Mouse (Mus musculus) limb, embryonic 15.5 days (tissue): ENCODE measurements at regions not wholly inside any gene's neighbourhood (a gene's known extent, or its start where the extent isn't known, plus 50 kb on each side); places are given as distances from the start of the nearest gene placed in this dataset.

Experiments
- ATAC-seq: fragments of 200-750 bp; cut with Nextera tagmentation; 2 replicates; pipeline ENCODE4 v1.8.0; 2017; ENCODE audit warnings: low read depth, moderate TSS enrichment; ENCODE audit not compliant: insufficient number of reproducible peaks, low FRiP score, low TSS enrichment
- H3K27ac ChIP-seq: fragments of 300-500 bp; sonication (generic); 2 replicates; pipeline ENCODE4 v1.5.1; 2015; ENCODE audit warnings: moderate library complexity, mild to moderate bottlenecking, inconsistent platforms
- H3K27me3 ChIP-seq: fragments of 300-500 bp; sonication (generic); 2 replicates; pipeline ENCODE4 v1.6.1; 2015; ENCODE audit warnings: inconsistent platforms
- H3K36me3 ChIP-seq: fragments of 300-500 bp; sonication (generic); 2 replicates; pipeline ENCODE4 v1.6.1; 2015; ENCODE audit warnings: inconsistent platforms
- H3K4me1 ChIP-seq: fragments of 300-500 bp; sonication (generic); 2 replicates; pipeline ENCODE4 v1.6.1; 2015; ENCODE audit warnings: inconsistent platforms
- H3K4me2 ChIP-seq: fragments of 300-500 bp; sonication (generic); 2 replicates; pipeline ENCODE4 v1.6.1; 2015; ENCODE audit warnings: mild to moderate bottlenecking, inconsistent platforms
- H3K4me3 ChIP-seq: fragments of 300-500 bp; sonication (generic); 2 replicates; pipeline ENCODE4 v1.5.1; 2015; ENCODE audit warnings: mild to moderate bottlenecking, inconsistent platforms
- H3K9ac ChIP-seq: fragments of 300-500 bp; sonication (generic); 2 replicates; pipeline ENCODE4 v1.6.1; 2015; ENCODE audit warnings: inconsistent platforms
- H3K9me3 ChIP-seq: fragments of 300-500 bp; sonication (generic); 2 replicates; pipeline ENCODE4 v1.6.1; 2016; ENCODE audit warnings: inconsistent platforms
- WGBS: fragments of 180-500 bp; shearing (Covaris S2); methylation state at CpG from one replicate; pipeline ENCODE4 v1.1.7; 2015; 5-methylcytosine and 5-hydroxymethylcytosine counted together

GRCm38 (mm10) chr7:71937731-71938130 lies 368.7 kb downstream of the Mctp2 start:
- ATAC-seq = no peak
- 64% methylated on average over 3 of the region's 3 CpGs for WGBS
- no peaks in the 10 kb centered on the region for H3K36me3 ChIP-seq
- H3K4me1 ChIP-seq = no peaks in the 10 kb centered on the region
- no peak overlapping the region for H3K27ac ChIP-seq
- no peaks in the 10 kb centered on the region for H3K9me3 ChIP-seq
- no peak overlapping the region for H3K4me3 ChIP-seq
- H3K9ac ChIP-seq = no peak overlapping the region
- no peaks in the 10 kb centered on the region for H3K27me3 ChIP-seq
- no peak overlapping the region for H3K4me2 ChIP-seq

DNA sequence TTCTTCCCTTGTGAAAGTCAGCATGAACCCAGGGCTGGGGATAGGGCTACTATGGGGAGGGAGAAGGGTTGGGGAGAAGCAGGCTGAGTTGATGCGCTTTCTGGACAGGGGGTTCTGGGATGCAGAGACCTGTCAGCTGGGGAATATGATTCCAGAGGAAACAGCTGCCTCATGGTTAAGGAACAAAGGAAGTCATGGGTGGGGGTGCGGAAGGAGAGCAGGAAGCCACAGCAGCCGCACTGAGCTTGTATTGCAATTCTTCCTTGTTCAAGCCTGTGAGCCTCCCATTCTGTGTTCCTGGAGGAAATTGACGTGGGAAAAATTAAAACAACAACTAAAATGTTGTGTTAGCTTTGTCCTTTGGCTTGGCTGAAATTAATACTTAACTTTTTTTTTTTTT lies 369.7 kb downstream of the Mctp2 start:
- no peak overlapping the region for H3K4me3 ChIP-seq
- H3K9me3 ChIP-seq = no peaks in the 10 kb centered on the region
- H3K36me3 ChIP-seq = no peaks in the 10 kb centered on the region
- H3K27ac ChIP-seq = no peak overlapping the region
- ATAC-seq = no peak
- no peaks in the 10 kb centered on the region for H3K4me1 ChIP-seq
- H3K27me3 ChIP-seq = no peaks in the 10 kb centered on the region
- no peak overlapping the region for H3K9ac ChIP-seq
- WGBS = 62% methylated on average over 4 of the region's 4 CpGs
- H3K4me2 ChIP-seq = no peak overlapping the region
